Comparison of ENCODE assay signal across 14 mouse cellular contexts in genomic region chr9:83195007-83195406, GRCm38 (mm10). TPM values are rescaled to one million over a fixed set of nuclear protein-coding genes. Genes with fewer than 3 reads are reported as not detected.
DNase-seq lines count a peak whose midpoint lies in the region; ATAC-seq lines count a peak whose summit lies in the region.
"Had no signal": no experiment of that assay in that cellular context is flagged by ENCODE, and none has a peak within 500 bp of the region (broad histone marks: within the 10 kb centered on the region; RNA-seq: fewer than 3 reads in every experiment).

No protein-coding gene starts in this region.

- H3K4me2 ChIP-seq in hindbrain, embryonic 13.5 days, result no peak overlapping the region
- H3K4me2 ChIP-seq in hindbrain, embryonic 11.5 days (replicated peaks; ENCODE audit: low read depth, low read length), result no peak overlapping the region
- no peak overlapping the region for H3K4me2 ChIP-seq in neural tube, embryonic 15.5 days
- no peak overlapping the region for H3K4me2 ChIP-seq in hindbrain, embryonic 16.5 days (ENCODE audit: low read length)
- H3K4me2 ChIP-seq: liver, embryonic 13.5 days had no signal

- no peaks in the 10 kb centered on the region for H3K36me3 ChIP-seq in hindbrain, embryonic 13.5 days
- no peaks in the 10 kb centered on the region for H3K36me3 ChIP-seq in hindbrain, embryonic 11.5 days (ENCODE audit: control insufficient read depth, insufficient read depth, low read length)
- H3K36me3 ChIP-seq in neural tube, embryonic 15.5 days, result no peaks in the 10 kb centered on the region
- H3K36me3 ChIP-seq in hindbrain, embryonic 16.5 days (ENCODE audit: control insufficient read depth, insufficient read depth, low read length), result no peaks in the 10 kb centered on the region
- H3K36me3 ChIP-seq: G1E; liver, embryonic 13.5 days had no signal

- no peak overlapping the region for H3K4me3 ChIP-seq in hindbrain, embryonic 13.5 days
- no peak overlapping the region for H3K4me3 ChIP-seq in hindbrain, embryonic 11.5 days (ENCODE audit: low read depth, low read length)
- no peak overlapping the region for H3K4me3 ChIP-seq in neural tube, embryonic 15.5 days (replicated peaks)
- H3K4me3 ChIP-seq in hindbrain, embryonic 16.5 days (ENCODE audit: low read length), result no peak overlapping the region
- H3K4me3 ChIP-seq: erythroblast, embryonic 14.5 days; liver, embryonic 13.5 days had no signal

- no peak overlapping the region for H3K27ac ChIP-seq in hindbrain, embryonic 13.5 days
- no peak overlapping the region for H3K27ac ChIP-seq in hindbrain, embryonic 11.5 days (ENCODE audit: low read depth, low read length)
- no peak overlapping the region for H3K27ac ChIP-seq in neural tube, embryonic 15.5 days (replicated peaks)
- no peak overlapping the region for H3K27ac ChIP-seq in hindbrain, embryonic 16.5 days (ENCODE audit: low read depth, low read length)
- H3K27ac ChIP-seq: liver, embryonic 13.5 days had no signal

- peak; percentile 36; the same call in 1 of the 2 replicates for ATAC-seq in hindbrain, embryonic 13.5 days (ENCODE audit: low FRiP score)
- no peak for ATAC-seq in hindbrain, embryonic 11.5 days (ENCODE audit: low FRiP score)
- no peak for ATAC-seq in neural tube, embryonic 15.5 days (ENCODE audit: low FRiP score)
- ATAC-seq in hindbrain, embryonic 16.5 days, result 0 out of 2 replicates have a peak, but pooled peaks have one; percentile 52

- DNase-seq in hindbrain, embryonic 11.5 days (ENCODE audit: low spot score), result no peak
- DNase-seq in neural tube, embryonic 10.5 days (ENCODE audit: extremely low spot score, low spot score), result peak; percentile 14
- no peak for DNase-seq in thymus, postnatal 36 days
- no peak for DNase-seq in left cerebral cortex, adult 8-10 months (ENCODE audit: low spot score in 2 of 2)
- DNase-seq in thymus, postnatal 0 days (ENCODE audit: low spot score), result no peak
- DNase-seq: cerebellum, postnatal 10 days; gastrocnemius, postnatal 36 days; kidney, adult 11 months; liver, embryonic 13.5 days had no signal

- peaks cover 11% of the 10 kb centered on the region; the same call in 1 of the 2 replicates for H3K4me1 ChIP-seq in hindbrain, embryonic 13.5 days (replicated peaks)
- no peaks in the 10 kb centered on the region for H3K4me1 ChIP-seq in hindbrain, embryonic 11.5 days (replicated peaks; ENCODE audit: control insufficient read depth, insufficient read depth, low read length)
- H3K4me1 ChIP-seq in neural tube, embryonic 15.5 days, result no peaks in the 10 kb centered on the region
- H3K4me1 ChIP-seq in hindbrain, embryonic 16.5 days (ENCODE audit: control insufficient read depth, insufficient read depth, low read depth, low read length), result no peaks in the 10 kb centered on the region
- H3K4me1 ChIP-seq: liver, embryonic 13.5 days had no signal

- no peaks in the 10 kb centered on the region for H3K27me3 ChIP-seq in hindbrain, embryonic 13.5 days
- H3K27me3 ChIP-seq in hindbrain, embryonic 11.5 days (ENCODE audit: control insufficient read depth, insufficient read depth, low read length), result no peaks in the 10 kb centered on the region
- H3K27me3 ChIP-seq in neural tube, embryonic 15.5 days (replicated peaks), result no peaks in the 10 kb centered on the region
- no peaks in the 10 kb centered on the region for H3K27me3 ChIP-seq in hindbrain, embryonic 16.5 days (replicated peaks; ENCODE audit: control insufficient read depth, insufficient read depth, low read length)
- H3K27me3 ChIP-seq: liver, embryonic 13.5 days had no signal

- no peak overlapping the region for H3K9ac ChIP-seq in hindbrain, embryonic 13.5 days
- H3K9ac ChIP-seq in hindbrain, embryonic 11.5 days (ENCODE audit: low read depth, low read length), result no peak overlapping the region
- H3K9ac ChIP-seq in neural tube, embryonic 15.5 days (replicated peaks), result no peak overlapping the region
- H3K9ac ChIP-seq in hindbrain, embryonic 16.5 days (ENCODE audit: low read depth, low read length), result no peak overlapping the region
- H3K9ac ChIP-seq: liver, embryonic 13.5 days had no signal

- WGBS in hindbrain, embryonic 13.5 days, result 50% methylated on average over 6 of the region's 6 CpGs
- 70% methylated on average over 6 of the region's 6 CpGs for WGBS in hindbrain, embryonic 11.5 days
- WGBS in neural tube, embryonic 15.5 days, result 19% methylated on average over 6 of the region's 6 CpGs
- WGBS in hindbrain, embryonic 16.5 days, result 45% methylated on average over 6 of the region's 6 CpGs

- H3K9me3 ChIP-seq in hindbrain, embryonic 13.5 days, result no peaks in the 10 kb centered on the region
- no peaks in the 10 kb centered on the region for H3K9me3 ChIP-seq in hindbrain, embryonic 11.5 days (ENCODE audit: control insufficient read depth, low read length)
- H3K9me3 ChIP-seq in neural tube, embryonic 15.5 days (replicated peaks), result no peaks in the 10 kb centered on the region
- no peaks in the 10 kb centered on the region for H3K9me3 ChIP-seq in hindbrain, embryonic 16.5 days (ENCODE audit: control insufficient read depth, low read length)
- H3K9me3 ChIP-seq: G1E; liver, embryonic 13.5 days had no signal

RNA-seq across cellular contexts. Expression of gene Hmgn3, which starts 48.5 kb away (rescaled TPM):
- polyA plus RNA-seq in hindbrain, embryonic 13.5 days (2015; fragmentation: Nextera tagmentation; extraction: Ambion mirVana), result 104 and 106 TPM in 2 replicates
- polyA plus RNA-seq in hindbrain, embryonic 11.5 days (2014; fragmentation: Nextera tagmentation; extraction: Ambion mirVana), result 136 and 140 TPM in 2 replicates
- 138 and 154 TPM in 2 replicates for polyA plus RNA-seq in neural tube, embryonic 15.5 days (2015; fragmentation: Nextera tagmentation; extraction: Ambion mirVana)
- 171 and 201 TPM in 2 replicates for polyA plus RNA-seq in hindbrain, embryonic 16.5 days (2015; fragmentation: Nextera tagmentation; extraction: Ambion mirVana)
- total RNA-seq in left cerebral cortex, adult 8-10 months (2022), result 10 to 100 TPM; 69.8 to 89.3 (median 77.0) TPM
- polyA plus RNA-seq in thymus, postnatal 0 days (2015; fragmentation: Nextera tagmentation; extraction: Ambion mirVana), result 17.2 and 17.6 TPM in 2 replicates
- polyA plus RNA-seq: erythroblast, embryonic 14.5 days; G1E had no signal

Comparison
In these comparisons a context has a peak if more than half of its experiments do, and no peak if none do; other contexts are left out.
1. ATAC-seq: peak in hindbrain, embryonic 13.5 days (single experiment) and hindbrain, embryonic 16.5 days (single experiment); none in hindbrain, embryonic 11.5 days (single experiment) and neural tube, embryonic 15.5 days (single experiment).